Mouse (Mus musculus) limb, embryonic 14.5 days (tissue): ENCODE results near the gene Nipbl. TPM values are rescaled to one million over a fixed set of nuclear protein-coding genes. Genes with fewer than 3 reads are reported as not detected.

Experiments
- ATAC-seq: fragments of 200-750 bp; cut with Nextera tagmentation; 2 replicates; pipeline ENCODE4 v1.8.0; 2017; ENCODE audit warnings: low read depth, moderate number of reproducible peaks, moderate TSS enrichment; ENCODE audit not compliant: low FRiP score
- DNase-seq: peaks from one replicate; pipeline ENCODE4 v3.0.0-alpha.2; 2015; ENCODE audit warnings: low spot score
- H3K27ac ChIP-seq: fragments of 300-500 bp; sonication (generic); replicated peaks from 2 replicates; pipeline ENCODE4 v1.5.1; 2014; ENCODE audit warnings: low read depth, mild to moderate bottlenecking, low read length, moderate library complexity, mixed read lengths
- H3K27me3 ChIP-seq: fragments of 300-500 bp; sonication (generic); 2 replicates; pipeline ENCODE4 v1.6.1; 2014; ENCODE audit warnings: low read length, mixed read lengths; ENCODE audit not compliant: control insufficient read depth, insufficient read depth
- H3K36me3 ChIP-seq: fragments of 300-500 bp; sonication (generic); 2 replicates; pipeline ENCODE4 v1.6.1; 2014; ENCODE audit warnings: mild to moderate bottlenecking, low read length, moderate library complexity, mixed read lengths; ENCODE audit not compliant: control insufficient read depth, insufficient read depth
- H3K4me1 ChIP-seq: fragments of 300-500 bp; sonication (generic); 2 replicates; pipeline ENCODE4 v1.6.1; 2014; ENCODE audit warnings: antibody characterized with exemption, low read length, mixed read lengths; ENCODE audit not compliant: control insufficient read depth, insufficient read depth
- H3K4me2 ChIP-seq: fragments of 300-500 bp; sonication (generic); replicated peaks from 2 replicates; pipeline ENCODE4 v1.6.1; 2014; ENCODE audit warnings: low read depth, mild to moderate bottlenecking, low read length, moderate library complexity; ENCODE audit not compliant: severe bottlenecking
- H3K4me3 ChIP-seq: fragments of 300-500 bp; sonication (generic); replicated peaks from 2 replicates; pipeline ENCODE4 v1.5.1; 2014; ENCODE audit warnings: low read length
- H3K9ac ChIP-seq: fragments of 300-500 bp; sonication (generic); 2 replicates; pipeline ENCODE4 v1.6.1; 2014; ENCODE audit warnings: mild to moderate bottlenecking, low read depth, low read length, moderate library complexity; ENCODE audit not compliant: severe bottlenecking
- H3K9me3 ChIP-seq: fragments of 300-500 bp; sonication (generic); 2 replicates; pipeline ENCODE4 v1.6.1; 2016; ENCODE audit warnings: low read length; ENCODE audit not compliant: control insufficient read depth
- POLR2A ChIP-seq: fragments of 200-500 bp; IDR thresholded peaks from 2 replicates; pipeline ENCODE4 v1.8.0; 2012; ENCODE audit warnings: inconsistent platforms, mild to moderate bottlenecking, moderate library complexity, borderline replicate concordance; ENCODE audit not compliant: insufficient read depth, insufficient read length; ENCODE audit errors: extremely low read depth
- WGBS: fragments of 180-500 bp; shearing (Covaris S2); extraction: QIAGEN DNeasy Blood & Tissue Kit; methylation state at CpG from one replicate; pipeline ENCODE4 v1.1.7; 2014; 5-methylcytosine and 5-hydroxymethylcytosine counted together
- polyA plus RNA-seq, 2 experiments: library from polyadenylated mRNA; depleted of rRNA in 1 of 2; stranded (reverse) in 1 of 2; unstranded in 1 of 2; fragments of >200 nt; fragmentation: Nextera tagmentation in 1 of 2; extraction: Ambion mirVana in 1 of 2; gene quantifications; 2 replicates each; pipeline versions ENCODE4 v1.2.1 to v1.2.3; 2012 to 2014

Nipbl gene
- polyA plus RNA-seq, 2 experiments = 17.6 to 23.4 TPM

DNA sequence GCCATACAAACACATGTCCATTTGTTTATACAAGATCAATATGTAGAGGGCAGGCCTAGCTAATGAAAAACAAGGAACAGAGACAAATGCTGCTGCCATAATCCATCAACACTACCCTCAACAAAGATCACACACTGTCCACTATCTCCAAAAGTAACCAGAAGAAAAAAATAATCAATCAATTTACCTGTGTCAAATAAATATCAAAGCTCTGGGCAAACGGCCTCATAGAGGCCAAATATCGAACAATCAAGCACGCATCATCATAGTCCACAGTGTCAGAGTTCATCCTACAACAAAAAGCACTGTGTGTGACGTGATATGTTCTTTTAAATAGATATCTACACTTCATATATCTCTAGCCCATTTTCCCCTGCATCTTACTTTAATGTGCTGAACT, 120.2 kb downstream of the Nipbl start:
- no peak overlapping the region for H3K9ac ChIP-seq
- no peak overlapping the region for H3K4me3 ChIP-seq
- no peak for ATAC-seq
- TF ChIP-seq POLR2A = no peak
- DNase-seq = no peak
- H3K27ac ChIP-seq = no peak overlapping the region
- H3K9me3 ChIP-seq = no peaks in the 10 kb centered on the region
- peaks cover 68% of the 10 kb centered on the region for H3K36me3 ChIP-seq
- H3K27me3 ChIP-seq = no peaks in the 10 kb centered on the region
- H3K4me2 ChIP-seq = no peak overlapping the region
- 95% methylated on average over 4 of the region's 4 CpGs for WGBS
- no peaks in the 10 kb centered on the region for H3K4me1 ChIP-seq

DNA sequence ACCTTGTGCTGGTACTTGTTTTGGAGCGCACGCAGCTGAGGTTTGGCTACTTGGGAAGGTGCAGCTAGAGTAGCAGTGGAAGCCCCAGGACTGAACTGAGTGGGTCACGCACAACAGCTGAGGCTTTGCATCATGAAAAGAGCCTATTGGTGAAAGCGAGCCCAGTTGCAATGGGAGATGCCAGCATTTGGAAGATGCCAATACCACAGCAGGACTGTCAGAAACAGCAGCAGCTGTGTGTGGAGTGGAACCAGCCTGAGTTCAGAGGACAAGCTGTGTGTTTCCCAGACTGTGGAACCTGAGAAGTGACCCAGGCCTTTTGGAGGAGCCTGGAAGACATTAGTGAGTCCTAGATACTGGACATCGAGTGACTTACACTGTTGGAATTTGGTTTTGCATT, 122.8 kb downstream of the Nipbl start:
- no peaks in the 10 kb centered on the region for H3K27me3 ChIP-seq
- TF ChIP-seq POLR2A = no peak
- no peak for DNase-seq

DNA sequence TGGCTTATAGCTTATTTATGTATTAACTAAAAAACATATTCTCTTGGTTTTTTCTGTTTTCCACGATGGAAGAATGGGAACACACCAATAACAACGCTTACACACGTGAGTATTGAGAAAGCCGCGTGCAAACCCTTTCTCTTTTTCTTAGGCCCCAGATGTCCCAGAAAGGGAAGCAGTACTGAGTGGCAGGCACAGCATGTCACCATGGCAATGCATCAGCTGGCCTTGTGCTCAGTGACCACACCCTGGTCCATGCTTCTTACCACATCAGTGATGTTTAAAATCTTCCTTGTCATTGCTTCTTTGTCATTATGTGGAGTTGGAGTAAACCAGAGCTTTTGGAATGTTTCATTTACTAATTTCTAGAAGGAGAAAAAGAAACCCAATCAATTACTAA, 125.1 kb downstream of the Nipbl start:
- H3K36me3 ChIP-seq = peaks cover 56% of the 10 kb centered on the region
- ATAC-seq (no peak), DNase-seq (no peak)
- H3K9me3 ChIP-seq = no peaks in the 10 kb centered on the region
- no peak overlapping the region for H3K4me3 ChIP-seq
- H3K9ac ChIP-seq = no peak overlapping the region
- no peaks in the 10 kb centered on the region for H3K27me3 ChIP-seq
- WGBS = 96% methylated on average over 5 of the region's 5 CpGs
- TF ChIP-seq POLR2A = no peak
- H3K4me2 ChIP-seq = no peak overlapping the region
- no peaks in the 10 kb centered on the region for H3K4me1 ChIP-seq
- no peak overlapping the region for H3K27ac ChIP-seq

More for the DNA sequence above, 122.8 kb downstream of the Nipbl start:
- Histone ChIP-seq H3K9me3 (no peaks in the 10 kb centered on the region), H3K4me1 (no peaks in the 10 kb centered on the region), H3K4me2 (no peak overlapping the region), H3K9ac (no peak overlapping the region), H3K27ac (no peak overlapping the region), H3K36me3 (peaks cover 70% of the 10 kb centered on the region), H3K4me3 (no peak overlapping the region)
- WGBS = 91% methylated on average over 5 of the region's 5 CpGs
- ATAC-seq = 0 out of 2 replicates have a peak, but pooled peaks have one; percentile 37

DNA sequence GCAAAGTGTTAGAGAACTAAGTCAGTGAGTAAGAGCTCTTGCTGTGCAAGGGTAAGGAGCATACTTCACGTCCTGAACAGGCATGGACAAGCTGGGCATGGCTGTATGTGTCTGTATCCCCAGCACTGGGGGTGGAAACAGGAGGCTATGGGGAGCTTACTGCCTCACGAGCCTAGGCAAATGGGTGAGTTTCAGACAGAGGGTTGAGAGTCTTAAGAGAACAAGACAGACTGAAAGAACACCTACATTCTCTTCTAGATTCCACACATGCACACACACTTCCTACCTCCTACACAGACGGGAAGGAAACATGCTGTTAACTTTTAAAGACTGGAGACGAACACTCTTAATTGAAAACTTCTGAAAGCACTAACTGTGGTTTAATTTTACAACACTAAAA, 126.9 kb downstream of the Nipbl start:
- Histone ChIP-seq H3K4me2 (no peak overlapping the region), H3K36me3 (peaks cover 55% of the 10 kb centered on the region), H3K9ac (no peak overlapping the region), H3K27me3 (no peaks in the 10 kb centered on the region), H3K4me1 (no peaks in the 10 kb centered on the region), H3K27ac (no peak overlapping the region), H3K9me3 (no peaks in the 10 kb centered on the region), H3K4me3 (no peak overlapping the region)
- WGBS = 62% methylated on average over 4 of the region's 4 CpGs
- no peak for DNase-seq
- no peak for TF ChIP-seq POLR2A
- no peak for ATAC-seq

DNA sequence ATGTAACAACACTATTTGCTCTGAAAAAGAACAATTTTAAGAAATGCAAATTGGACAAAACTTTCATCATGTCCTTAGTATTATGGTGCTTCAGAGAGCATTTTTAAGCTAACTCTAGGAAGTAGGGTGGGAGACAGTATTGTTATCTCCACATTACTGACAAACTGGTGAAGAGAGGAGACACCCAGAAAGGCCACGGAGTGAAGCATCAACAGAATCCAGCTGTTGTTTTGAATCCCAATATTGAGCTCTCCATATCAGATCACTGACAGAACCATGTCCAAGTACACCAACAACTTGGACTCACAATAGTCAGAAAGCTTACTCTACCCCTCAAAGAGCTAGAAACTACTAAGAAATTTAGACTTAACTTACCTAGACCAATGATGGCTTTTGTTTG, 138.8 kb downstream of the Nipbl start:
- Histone ChIP-seq H3K36me3 (peaks cover 77% of the 10 kb centered on the region), H3K27me3 (no peaks in the 10 kb centered on the region), H3K4me3 (no peak overlapping the region), H3K9me3 (no peaks in the 10 kb centered on the region), H3K9ac (no peak overlapping the region), H3K27ac (no peak overlapping the region), H3K4me1 (no peaks in the 10 kb centered on the region), H3K4me2 (no peak overlapping the region)
- no peak for ATAC-seq
- TF ChIP-seq POLR2A = no peak
- DNase-seq = no peak
- WGBS = 92% methylated on average over 1 of the region's 1 CpGs

DNA sequence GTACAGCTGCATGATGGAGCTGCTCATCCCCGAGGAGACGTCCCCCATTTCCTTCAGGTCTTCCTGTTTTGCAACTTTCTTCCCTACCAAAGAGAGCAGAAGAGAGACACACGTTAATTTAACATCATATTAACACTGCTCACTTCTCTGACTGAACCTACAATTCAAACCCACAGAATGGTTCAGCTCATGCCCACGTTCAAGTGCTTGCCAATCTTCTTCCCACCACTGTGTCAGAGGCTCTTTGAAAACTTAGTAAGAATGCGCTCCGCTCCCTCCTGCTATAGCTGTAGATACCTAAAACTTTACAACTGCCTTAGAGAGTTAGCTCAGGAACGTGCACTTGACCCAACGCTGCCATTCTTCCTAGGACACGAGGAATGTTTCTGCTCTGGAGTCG, 141.3 kb downstream of the Nipbl start:
- Histone ChIP-seq H3K9me3 (no peaks in the 10 kb centered on the region), H3K27me3 (no peaks in the 10 kb centered on the region), H3K4me2 (no peak overlapping the region), H3K36me3 (peaks cover 81% of the 10 kb centered on the region), H3K4me3 (no peak overlapping the region), H3K9ac (no peak overlapping the region), H3K4me1 (no peaks in the 10 kb centered on the region), H3K27ac (no peak overlapping the region)
- no peak for TF ChIP-seq POLR2A
- WGBS = 91% methylated on average over 10 of the region's 10 CpGs
- ATAC-seq (no peak), DNase-seq (no peak)
